In the genomic region with DNA sequence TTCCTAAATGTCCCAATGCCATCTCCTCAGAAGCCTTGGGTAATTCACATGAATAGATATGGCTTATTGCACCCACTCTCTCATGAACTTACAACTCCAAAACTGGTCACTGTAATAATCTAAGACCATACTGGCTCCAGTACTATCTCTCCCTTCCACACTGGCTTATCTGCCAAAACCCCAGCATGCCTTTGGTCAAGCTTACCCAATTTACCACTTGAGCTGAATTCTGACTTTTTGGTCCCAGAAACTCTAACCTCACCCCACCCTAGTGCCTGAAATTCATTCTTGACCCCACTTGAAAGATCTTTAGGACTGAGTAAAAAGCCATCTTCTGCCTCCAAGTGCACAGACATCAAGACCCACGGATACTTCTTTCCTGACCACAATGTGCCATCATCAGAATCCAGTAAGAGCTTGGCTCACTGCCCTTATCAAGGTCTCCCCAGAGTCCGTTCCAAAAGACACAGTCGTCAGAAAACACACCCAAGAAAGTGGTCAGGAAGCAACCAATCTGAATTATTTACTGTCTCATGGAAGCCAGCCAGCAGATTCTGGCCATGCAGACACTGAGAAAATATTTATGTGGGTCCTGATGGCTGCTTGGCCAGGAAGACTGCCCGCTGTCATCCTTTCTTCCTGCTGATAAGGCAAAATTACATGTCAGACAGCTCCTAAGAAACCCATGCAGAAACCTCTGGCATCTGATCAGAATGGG, we compare ENCODE assay signal across 14 mouse cellular contexts.
DNase-seq lines count a peak whose midpoint lies in the region; ATAC-seq and TF ChIP-seq lines count a peak whose summit lies in the region.
"Had no signal": no experiment of that assay in that cellular context is flagged by ENCODE, and none has a peak within 500 bp of the region (broad histone marks: within the 10 kb centered on the region; RNA-seq: fewer than 3 reads in every experiment).

No protein-coding gene starts in this region.

- TF ChIP-seq CTCF in stomach, postnatal 0 days (IDR thresholded peaks at IDR 0.05; ENCODE audit: low read depth) = no peak

- peak; percentile 84 for ATAC-seq in lung, embryonic 16.5 days (ENCODE audit: low read depth)
- peak; percentile 55; the same call in 1 of the 2 replicates for ATAC-seq in kidney, embryonic 16.5 days (ENCODE audit: low FRiP score, low TSS enrichment)
- peak; percentile 35 for ATAC-seq in megakaryocyte progenitor cell, adult 5-6 weeks (replicated peaks; ENCODE audit: poor library complexity)
- ATAC-seq in stomach, postnatal 0 days (ENCODE audit: low FRiP score, low TSS enrichment) = no peak
- ATAC-seq: intestine, embryonic 16.5 days had no signal

- H3K27ac ChIP-seq in lung, embryonic 16.5 days (ENCODE audit: low read length) = peak overlapping the region; percentile 62
- no peak overlapping the region for H3K27ac ChIP-seq in kidney, embryonic 16.5 days (ENCODE audit: low read length)
- no peak overlapping the region for H3K27ac ChIP-seq in stomach, postnatal 0 days (replicated peaks)
- H3K27ac ChIP-seq: embryonic facial prominence, embryonic 13.5 days had no signal

- H3K9me3 ChIP-seq in lung, embryonic 16.5 days (ENCODE audit: control insufficient read depth, low read length) = no peaks in the 10 kb centered on the region
- H3K9me3 ChIP-seq in kidney, embryonic 16.5 days (ENCODE audit: low read length) = no peaks in the 10 kb centered on the region
- H3K9me3 ChIP-seq in stomach, postnatal 0 days (ENCODE audit: control insufficient read depth, low read length) = no peaks in the 10 kb centered on the region
- H3K9me3 ChIP-seq: embryonic facial prominence, embryonic 13.5 days had no signal

- no peak overlapping the region for H3K4me2 ChIP-seq in lung, embryonic 16.5 days (ENCODE audit: low read depth, low read length)
- no peak overlapping the region for H3K4me2 ChIP-seq in kidney, embryonic 16.5 days (replicated peaks; ENCODE audit: low read depth, low read length)
- no peak overlapping the region for H3K4me2 ChIP-seq in stomach, postnatal 0 days (replicated peaks; ENCODE audit: low read depth)
- H3K4me2 ChIP-seq: embryonic facial prominence, embryonic 13.5 days had no signal

- no peak overlapping the region for H3K9ac ChIP-seq in lung, embryonic 16.5 days (ENCODE audit: low read length)
- H3K9ac ChIP-seq in kidney, embryonic 16.5 days (replicated peaks; ENCODE audit: low read length) = no peak overlapping the region
- no peak overlapping the region for H3K9ac ChIP-seq in stomach, postnatal 0 days (ENCODE audit: low read length)
- H3K9ac ChIP-seq: embryonic facial prominence, embryonic 13.5 days had no signal

- 17% methylated on average over 4 of the region's 4 CpGs for WGBS in lung, embryonic 16.5 days
- 33% methylated on average over 4 of the region's 4 CpGs for WGBS in kidney, embryonic 16.5 days
- WGBS in stomach, postnatal 0 days = 39% methylated on average over 4 of the region's 4 CpGs

- no peak for TF ChIP-seq EP300 in stomach, postnatal 0 days (optimal IDR thresholded peaks at IDR 0.05)

- intact Hi-C loops in left cerebral cortex, postnatal 25 days (cut with DNase I) = no loop called here

- H3K27me3 ChIP-seq in lung, embryonic 16.5 days (ENCODE audit: control insufficient read depth, insufficient read depth, low read depth, low read length) = no peaks in the 10 kb centered on the region
- H3K27me3 ChIP-seq in kidney, embryonic 16.5 days (ENCODE audit: insufficient read depth, low read length) = peaks cover 8% of the 10 kb centered on the region
- H3K27me3 ChIP-seq in stomach, postnatal 0 days (ENCODE audit: control insufficient read depth, insufficient read depth, low read length) = no peaks in the 10 kb centered on the region
- H3K27me3 ChIP-seq: embryonic facial prominence, embryonic 13.5 days had no signal

- no peak overlapping the region for H3K4me3 ChIP-seq in lung, embryonic 16.5 days (ENCODE audit: low read length)
- no peak overlapping the region for H3K4me3 ChIP-seq in kidney, embryonic 16.5 days (ENCODE audit: low read length)
- no peak overlapping the region for H3K4me3 ChIP-seq in stomach, postnatal 0 days (ENCODE audit: low read depth, low read length)
- H3K4me3 ChIP-seq: embryonic facial prominence, embryonic 13.5 days had no signal

- H3K36me3 ChIP-seq in lung, embryonic 16.5 days (ENCODE audit: control insufficient read depth, insufficient read depth, low read length) = no peaks in the 10 kb centered on the region
- no peaks in the 10 kb centered on the region for H3K36me3 ChIP-seq in kidney, embryonic 16.5 days (ENCODE audit: insufficient read depth, low read length)
- no peaks in the 10 kb centered on the region for H3K36me3 ChIP-seq in stomach, postnatal 0 days (ENCODE audit: control insufficient read depth, insufficient read depth, low read length)
- H3K36me3 ChIP-seq: embryonic facial prominence, embryonic 13.5 days had no signal

- DNase-seq in adrenal gland, postnatal 10 days = peak; percentile 38
- DNase-seq in adrenal gland, adult 8-10 months = no peak
- no peak for DNase-seq in lung, postnatal 25 days (ENCODE audit: low spot score)
- no peak for DNase-seq in stomach, postnatal 0 days (ENCODE audit: low spot score)
- no peak for DNase-seq in left cerebral cortex, postnatal 25 days (ENCODE audit: low spot score in 2 of 2)
- DNase-seq: B cell, adult 2 months; cerebellum, adult 9-10 months; heart, postnatal 4 days; liver had no signal

- peaks cover 10% of the 10 kb centered on the region for H3K4me1 ChIP-seq in lung, embryonic 16.5 days (replicated peaks; ENCODE audit: control insufficient read depth, insufficient read depth, low read length)
- 0 out of 2 replicates have a peak, but pooled peaks cover 6% of the 10 kb centered on the region for H3K4me1 ChIP-seq in kidney, embryonic 16.5 days (ENCODE audit: insufficient read depth, low read length)
- H3K4me1 ChIP-seq in stomach, postnatal 0 days (replicated peaks; ENCODE audit: control insufficient read depth, insufficient read depth) = no peaks in the 10 kb centered on the region
- H3K4me1 ChIP-seq: embryonic facial prominence, embryonic 13.5 days had no signal
